8 mouse cellular contexts compared by ENCODE assay signal in genomic region chr10:87597075-87597677, GRCm38 (mm10).
DNase-seq lines count a peak whose midpoint lies in the region; ATAC-seq and TF ChIP-seq lines count a peak whose summit lies in the region.
"Had no signal": no experiment of that assay in that cellular context is flagged by ENCODE, and none has a peak within 500 bp of the region (broad histone marks: within the 10 kb centered on the region; RNA-seq: fewer than 3 reads in every experiment).

No protein-coding gene starts in this region.

- intact Hi-C loops in left cerebral cortex, postnatal 36 days (cut with DNase I): loop anchor here (5.0 kb wide), 1 partner anchor 730 kb away; no protein-coding TSS in a partner anchor
- intact Hi-C loops in gastrocnemius, postnatal 14 days (cut with DNase I; ENCODE audit: low total_unique reads): no loop called here

- ATAC-seq in hindbrain, embryonic 16.5 days: peak; percentile 56; the same call in 1 of the 2 replicates
- ATAC-seq in kidney, embryonic 14.5 days (ENCODE audit: low FRiP score, low TSS enrichment): no peak
- ATAC-seq: liver, postnatal 0 days had no signal

- WGBS in hindbrain, embryonic 16.5 days: 44% methylated on average over 9 of the region's 9 CpGs
- WGBS in kidney, embryonic 14.5 days: 62% methylated on average over 9 of the region's 9 CpGs

- TF ChIP-seq POLR2A in testis, adult 2 months (IDR thresholded peaks at IDR 0.05; ENCODE audit: control insufficient read depth, low read depth, low read length): no peak

- H3K9ac ChIP-seq in hindbrain, embryonic 16.5 days (ENCODE audit: low read depth, low read length): no peak overlapping the region
- H3K9ac ChIP-seq in kidney, embryonic 14.5 days (ENCODE audit: low read depth, low read length): no peak overlapping the region
- H3K9ac ChIP-seq: liver, postnatal 0 days had no signal

- no peaks in the 10 kb centered on the region for H3K36me3 ChIP-seq in testis, adult 2 months (ENCODE audit: control insufficient read depth, insufficient read depth, low read length)
- no peaks in the 10 kb centered on the region for H3K36me3 ChIP-seq in hindbrain, embryonic 16.5 days (ENCODE audit: control insufficient read depth, insufficient read depth, low read length)
- H3K36me3 ChIP-seq in kidney, embryonic 14.5 days (ENCODE audit: control insufficient read depth, insufficient read depth, low read length): no peaks in the 10 kb centered on the region

- DNase-seq in testis, postnatal 14 days (ENCODE audit: low spot score): no peak
- peak; percentile 10 to 11 for DNase-seq in left cerebral cortex, postnatal 36 days (ENCODE audit: low spot score in 2 of 2)
- no peak for DNase-seq in gastrocnemius, postnatal 14 days
- no peak for DNase-seq in spleen, adult 12 weeks (ENCODE audit: low spot score)

- no peaks in the 10 kb centered on the region for H3K27me3 ChIP-seq in testis, adult 2 months (ENCODE audit: control insufficient read depth, insufficient read depth, low read length)
- no peaks in the 10 kb centered on the region for H3K27me3 ChIP-seq in hindbrain, embryonic 16.5 days (replicated peaks; ENCODE audit: control insufficient read depth, insufficient read depth, low read length)
- H3K27me3 ChIP-seq in kidney, embryonic 14.5 days (ENCODE audit: control insufficient read depth, insufficient read depth, low read length): no peaks in the 10 kb centered on the region

- no peak for TF ChIP-seq CTCF in testis, adult 2 months (IDR thresholded peaks at IDR 0.05; ENCODE audit: control insufficient read depth, insufficient read depth, insufficient replicate concordance, low read depth, low read length)

- 0 out of 2 replicates have a peak, but pooled peaks cover 2% of the 10 kb centered on the region for H3K4me1 ChIP-seq in testis, adult 2 months (ENCODE audit: control insufficient read depth, insufficient read depth, low read length)
- no peaks in the 10 kb centered on the region for H3K4me1 ChIP-seq in hindbrain, embryonic 16.5 days (ENCODE audit: control insufficient read depth, insufficient read depth, low read depth, low read length)
- no peaks in the 10 kb centered on the region for H3K4me1 ChIP-seq in kidney, embryonic 14.5 days (ENCODE audit: control insufficient read depth, insufficient read depth, low read length)

- peak overlapping the region; percentile 30; the same call in 1 of the 2 replicates for H3K4me2 ChIP-seq in hindbrain, embryonic 16.5 days (ENCODE audit: low read length)
- H3K4me2 ChIP-seq in kidney, embryonic 14.5 days (replicated peaks; ENCODE audit: low read depth, low read length): no peak overlapping the region

- 0 out of 2 replicates have a peak overlapping the region, but pooled peaks have one; percentile 33 for H3K27ac ChIP-seq in testis, adult 2 months (ENCODE audit: control insufficient read depth, insufficient read depth, low read depth, low read length)
- H3K27ac ChIP-seq in hindbrain, embryonic 16.5 days (ENCODE audit: low read depth, low read length): no peak overlapping the region
- H3K27ac ChIP-seq in kidney, embryonic 14.5 days (ENCODE audit: low read depth, low read length): no peak overlapping the region

- H3K9me3 ChIP-seq in hindbrain, embryonic 16.5 days (ENCODE audit: control insufficient read depth, low read length): no peaks in the 10 kb centered on the region
- no peaks in the 10 kb centered on the region for H3K9me3 ChIP-seq in kidney, embryonic 14.5 days (ENCODE audit: control insufficient read depth, low read length)

- H3K4me3 ChIP-seq in testis, adult 2 months (ENCODE audit: control insufficient read depth, low read depth, low read length): no peak overlapping the region
- no peak overlapping the region for H3K4me3 ChIP-seq in hindbrain, embryonic 16.5 days (ENCODE audit: low read length)
- no peak overlapping the region for H3K4me3 ChIP-seq in kidney, embryonic 14.5 days (ENCODE audit: low read length)

Comparison
In these comparisons a context has a peak if more than half of its experiments do, and no peak if none do; other contexts are left out.
1. DNase-seq: peak in left cerebral cortex, postnatal 36 days (2 of 2); none in testis, postnatal 14 days (single experiment), gastrocnemius, postnatal 14 days (single experiment) and spleen, adult 12 weeks (single experiment).